ENCODE assay signal across 16 mouse cellular contexts in the genomic region with DNA sequence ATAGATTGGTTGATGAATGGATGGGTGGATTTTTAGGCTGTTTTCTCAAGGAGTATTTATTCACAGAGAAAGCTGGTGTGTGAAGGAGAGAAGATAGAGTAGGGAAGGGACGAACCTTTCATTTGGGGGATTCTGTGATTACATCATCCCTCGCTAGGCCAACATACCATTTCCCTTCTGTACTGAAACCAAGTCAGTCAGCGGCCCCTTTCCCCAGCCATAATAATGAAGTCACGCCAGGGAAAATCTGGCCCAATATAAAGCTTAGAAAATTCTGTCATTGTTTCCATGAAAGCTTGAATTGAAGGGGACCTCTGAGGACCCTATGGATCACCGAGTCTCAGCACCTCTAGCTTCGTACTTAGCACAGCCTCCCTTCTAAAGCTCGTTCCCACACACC.
"Had no signal": no experiment of that assay in that cellular context is flagged by ENCODE, and none has a peak within 500 bp of the region (broad histone marks: within the 10 kb centered on the region; RNA-seq: fewer than 3 reads in every experiment).

No protein-coding gene starts in this region.

- H3K27ac ChIP-seq: neural tube, embryonic 12.5 days; neural tube, embryonic 13.5 days; neural tube, embryonic 15.5 days; stomach, embryonic 15.5 days; stomach, postnatal 0 days had no signal

- H3K36me3 ChIP-seq: neural tube, embryonic 12.5 days; neural tube, embryonic 13.5 days; neural tube, embryonic 15.5 days; stomach, embryonic 15.5 days had no signal

- H3K4me2 ChIP-seq: neural tube, embryonic 12.5 days; neural tube, embryonic 13.5 days; neural tube, embryonic 15.5 days; stomach, embryonic 15.5 days had no signal

- H3K27me3 ChIP-seq: neural tube, embryonic 12.5 days; neural tube, embryonic 13.5 days; neural tube, embryonic 15.5 days; stomach, embryonic 15.5 days had no signal

- H3K9me3 ChIP-seq: neural tube, embryonic 12.5 days; neural tube, embryonic 13.5 days; neural tube, embryonic 15.5 days; stomach, embryonic 15.5 days had no signal

- H3K9ac ChIP-seq: neural tube, embryonic 12.5 days; neural tube, embryonic 13.5 days; neural tube, embryonic 15.5 days; stomach, embryonic 15.5 days had no signal

- H3K4me1 ChIP-seq: neural tube, embryonic 12.5 days; neural tube, embryonic 13.5 days; neural tube, embryonic 15.5 days; stomach, embryonic 15.5 days had no signal

- DNase-seq: retina, postnatal 1 day; right cerebral cortex, adult 18-20 months; right cerebral cortex, postnatal 25 days; right cerebral cortex, postnatal 4 days; spleen, adult 18-20 months; thymus, adult 18-20 months; thymus, adult 2 months; thymus, postnatal 14 days; thymus, postnatal 25 days; thymus, postnatal 36 days; thymus, postnatal 4 days had no signal

- H3K4me3 ChIP-seq: neural tube, embryonic 12.5 days; neural tube, embryonic 13.5 days; neural tube, embryonic 15.5 days; stomach, embryonic 15.5 days had no signal
